Mouse (Mus musculus) cerebellum, adult 11-12 months (tissue): Measurements from ENCODE around the gene Zfp84.
"Not testable (repeated sequence)": the region's sequence is repeated elsewhere in the genome, so short reads cannot be mapped to it uniquely, and the experiment has no call there.

ENCODE experiments used
- DNase-seq: peaks from one replicate; pipeline ENCODE4 v3.0.0; 2022

Zfp84 gene

DNA sequence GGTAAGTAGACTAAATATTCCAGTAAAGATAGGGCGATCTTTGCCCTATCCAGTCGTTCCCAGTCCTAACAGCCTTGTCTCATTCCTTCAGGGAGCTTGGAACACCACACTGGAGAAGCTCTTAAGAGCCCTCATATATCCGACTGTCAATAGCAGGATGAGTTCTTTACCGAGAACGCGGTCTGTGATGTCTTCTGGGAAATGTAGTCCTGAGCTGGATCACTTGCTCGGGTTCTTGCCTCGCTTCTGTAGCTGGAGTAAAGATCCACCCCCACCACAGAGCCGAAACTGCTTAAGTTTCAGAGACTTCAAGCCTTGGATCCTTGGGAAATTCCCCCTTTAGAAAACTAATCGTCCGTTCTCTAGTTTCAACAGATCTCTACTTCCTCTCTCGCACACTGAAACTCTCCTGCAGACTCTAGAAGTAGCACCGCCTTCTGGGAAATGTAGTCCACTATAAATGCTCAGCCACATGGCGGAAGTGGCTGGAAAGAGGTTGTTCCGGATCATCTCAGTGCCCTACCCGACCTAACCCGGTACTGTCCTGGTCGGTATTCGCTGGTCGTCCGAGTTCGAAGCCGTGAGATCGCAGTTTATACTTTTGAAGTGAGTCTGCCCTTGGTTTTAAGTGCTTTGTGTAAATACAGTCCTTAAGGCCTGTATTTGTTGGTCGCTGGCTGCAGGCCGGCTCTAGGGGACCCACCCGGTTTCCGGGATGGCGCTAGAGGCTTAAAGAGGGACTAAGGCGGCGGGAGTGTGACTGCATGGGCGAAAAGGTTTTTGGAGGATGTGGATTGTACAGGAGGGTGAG is at the start of gene Zfp84:
TSS of gene Zfp84 (plus strand) at position 463 of the 811 bp plus-strand sequence.
- DNase-seq = peak; percentile 87

DNA sequence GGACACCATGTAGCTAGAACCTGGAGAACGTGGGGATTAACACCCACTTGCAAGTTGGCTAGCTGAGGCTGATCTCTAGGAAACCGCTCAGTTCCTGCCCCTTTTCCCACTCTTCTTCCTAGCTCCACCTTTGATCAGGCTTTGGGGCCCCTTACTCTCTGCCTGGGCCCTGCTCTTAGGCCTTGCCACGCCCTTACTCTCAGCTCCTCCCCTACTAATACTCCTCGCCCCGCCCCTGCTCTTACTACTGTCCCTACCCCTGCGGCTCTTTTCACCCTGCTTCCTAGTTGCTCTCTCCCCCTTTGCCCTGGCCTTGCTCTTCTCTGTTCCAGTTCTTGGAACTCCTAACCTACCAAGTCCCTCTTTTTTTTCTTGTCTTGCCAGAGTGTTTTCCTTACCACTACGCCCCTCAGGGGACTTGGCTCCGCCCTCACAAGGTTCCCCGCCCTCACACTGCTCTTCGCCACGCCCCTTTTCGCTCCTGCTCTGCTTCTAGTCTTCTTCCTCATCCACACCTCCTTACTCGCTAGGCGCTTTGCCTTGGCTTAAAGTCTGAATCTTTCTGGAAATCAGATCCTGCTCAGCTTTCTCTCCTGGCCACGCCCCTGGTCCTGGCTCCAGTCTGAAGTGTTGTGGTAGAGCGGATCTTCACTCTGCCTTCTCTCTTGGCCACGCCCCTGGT is 42.8 kb upstream of the Zfp84 start:
- not testable (repeated sequence) for DNase-seq

DNA sequence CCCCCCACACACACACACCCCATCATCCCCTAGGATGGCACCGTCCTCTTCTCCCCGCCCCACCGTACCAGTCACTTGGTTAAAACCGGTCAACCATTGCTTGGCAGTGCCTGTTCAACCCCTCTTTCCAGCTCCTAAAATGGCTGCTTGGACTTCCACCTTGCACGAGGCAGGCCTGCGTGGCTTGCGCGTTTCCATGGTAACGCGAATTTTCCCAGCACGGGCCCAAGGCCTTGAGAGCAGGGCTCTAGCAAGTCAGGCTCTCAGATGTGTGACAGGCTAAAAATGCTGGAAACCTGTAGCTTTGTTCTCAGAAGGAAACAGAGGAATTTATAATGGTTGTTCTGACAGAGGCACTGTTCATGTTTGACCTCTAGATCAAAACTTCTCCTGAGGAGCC is 41.5 kb upstream of the Zfp84 start, which contains the start of gene Catsperg2:
TSS of gene Catsperg2 (minus strand) at position 173 of the 400 bp plus-strand sequence.
- DNase-seq = not testable (repeated sequence)

DNA sequence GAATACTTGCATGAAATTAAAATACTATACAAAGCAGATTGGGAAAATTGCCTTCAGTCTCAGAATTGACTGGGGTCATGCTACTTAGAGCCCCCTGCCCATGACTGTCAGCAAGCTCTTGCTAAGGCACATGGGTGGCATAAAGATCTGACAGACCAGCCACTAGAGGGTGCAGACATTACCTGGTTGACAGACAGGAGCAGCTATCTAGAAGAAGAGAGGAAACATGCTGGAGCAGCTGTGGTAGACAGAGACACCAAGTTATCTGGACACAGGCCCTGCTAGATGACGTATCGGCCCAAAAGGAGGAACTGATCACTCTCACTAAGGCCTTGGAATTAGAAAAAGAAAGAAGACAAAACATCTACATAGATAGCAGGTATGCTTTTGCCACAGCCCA is 40.3 kb upstream of the Zfp84 start:
- no peak for DNase-seq

DNA sequence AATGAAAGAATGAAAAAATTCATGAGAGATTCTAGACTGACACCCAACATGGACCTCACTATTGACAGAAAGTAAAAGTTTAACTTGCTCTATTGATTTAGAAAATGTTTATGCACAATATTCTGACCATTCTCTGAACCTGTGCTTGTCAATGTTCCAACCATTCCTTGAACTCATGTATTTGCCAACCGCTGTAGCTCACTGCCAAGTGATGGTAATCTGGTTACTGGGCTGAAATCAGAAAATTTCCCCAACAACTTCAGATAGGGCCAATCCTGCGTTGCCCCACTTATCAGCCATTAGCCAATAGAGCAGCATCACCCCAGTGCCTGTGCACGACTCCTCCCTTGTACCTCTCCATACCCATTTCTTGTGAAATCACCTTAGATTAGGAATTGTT is 26.1 kb upstream of the Zfp84 start:
- DNase-seq = no peak

DNA sequence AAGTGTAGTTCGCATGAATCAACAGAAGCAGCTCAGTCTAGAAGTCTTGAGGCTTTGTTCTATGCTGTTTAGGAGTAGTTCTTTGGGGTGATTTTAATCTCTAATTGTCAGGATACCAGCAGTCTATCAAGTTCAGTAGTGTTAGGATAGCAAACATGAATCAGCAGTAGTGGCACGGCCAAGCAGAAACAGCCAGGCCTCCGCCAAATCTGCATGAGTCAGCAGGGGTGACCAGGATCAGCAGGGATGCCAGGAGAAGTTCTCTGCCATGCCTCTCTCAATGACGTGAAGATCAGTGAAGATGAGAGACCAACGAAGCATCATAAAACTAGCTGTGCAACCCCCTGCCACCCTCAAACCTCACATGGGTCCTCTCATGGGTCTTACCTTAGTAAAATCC is 7.9 kb upstream of the Zfp84 start:
- no peak for DNase-seq

DNA sequence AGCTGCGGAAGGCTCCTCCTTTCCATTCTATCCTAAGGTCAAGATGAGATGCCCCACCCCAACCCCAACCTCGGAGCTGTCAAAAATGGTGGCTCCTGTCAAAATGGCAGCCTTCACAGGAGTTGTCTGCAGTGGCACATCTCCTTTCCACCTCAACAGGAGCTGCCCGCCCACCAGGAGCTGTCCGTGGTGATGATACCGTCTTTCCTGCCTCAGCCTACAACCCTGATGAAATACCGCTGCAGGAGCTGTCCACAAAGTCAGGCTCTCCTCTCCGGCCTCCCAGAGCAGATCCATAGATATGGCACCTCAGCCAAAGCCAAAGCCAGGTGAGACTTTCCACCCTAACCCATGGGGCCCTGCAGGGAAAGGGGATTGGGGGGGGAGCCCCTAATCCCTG is 3.6 kb upstream of the Zfp84 start:
- no peak for DNase-seq

DNA sequence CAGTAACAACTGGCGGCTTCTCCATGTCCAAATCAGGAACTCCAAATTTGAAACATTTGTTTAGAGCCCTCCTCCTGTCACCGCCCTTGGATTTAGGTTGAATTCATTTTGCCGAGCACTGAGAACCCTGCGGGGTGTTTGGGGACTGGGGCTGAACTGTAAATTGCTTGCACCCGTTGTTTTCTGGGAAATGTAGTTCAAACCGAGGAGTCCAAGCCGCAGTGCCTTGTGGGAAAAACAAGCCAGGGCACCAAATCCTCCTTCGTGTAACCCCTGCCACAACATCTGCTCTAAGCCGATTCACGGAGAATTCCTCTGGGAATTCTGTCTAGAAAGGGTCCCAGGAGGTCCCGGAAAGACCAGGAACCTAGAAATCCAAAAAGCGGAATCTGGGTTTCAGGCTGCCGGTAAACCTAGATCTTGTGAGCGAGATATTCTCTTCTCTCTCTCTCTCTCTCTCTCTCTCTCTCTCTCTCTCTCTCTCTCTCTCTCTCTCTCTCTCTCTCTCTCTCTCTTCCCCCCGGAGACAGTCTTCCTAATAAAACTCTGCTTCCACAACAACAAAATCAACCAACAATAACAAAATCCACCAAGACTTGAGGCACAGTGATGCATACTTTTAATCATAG is 1.2 kb upstream of the Zfp84 start:
- DNase-seq = peak; percentile 85

DNA sequence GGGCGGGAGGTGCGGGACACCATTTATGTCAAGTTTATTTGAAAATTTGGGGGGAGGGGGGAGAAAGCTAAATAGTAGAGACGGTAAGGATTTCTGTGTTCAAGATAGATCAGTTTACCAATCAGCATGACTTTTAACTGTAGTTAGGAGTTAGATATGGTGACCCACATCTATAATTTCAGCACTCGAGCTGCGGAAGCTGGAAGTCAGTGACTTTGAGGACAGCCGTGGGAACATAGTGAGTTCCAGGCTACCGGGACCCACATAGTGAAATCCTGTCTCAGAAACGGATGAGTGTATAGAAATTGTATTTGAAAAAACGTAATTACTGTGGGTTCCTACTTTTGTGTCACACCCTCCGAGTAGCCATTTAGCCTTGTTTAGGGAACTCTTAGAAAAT is 628 bp downstream of the Zfp84 start:
- DNase-seq = no peak

DNA sequence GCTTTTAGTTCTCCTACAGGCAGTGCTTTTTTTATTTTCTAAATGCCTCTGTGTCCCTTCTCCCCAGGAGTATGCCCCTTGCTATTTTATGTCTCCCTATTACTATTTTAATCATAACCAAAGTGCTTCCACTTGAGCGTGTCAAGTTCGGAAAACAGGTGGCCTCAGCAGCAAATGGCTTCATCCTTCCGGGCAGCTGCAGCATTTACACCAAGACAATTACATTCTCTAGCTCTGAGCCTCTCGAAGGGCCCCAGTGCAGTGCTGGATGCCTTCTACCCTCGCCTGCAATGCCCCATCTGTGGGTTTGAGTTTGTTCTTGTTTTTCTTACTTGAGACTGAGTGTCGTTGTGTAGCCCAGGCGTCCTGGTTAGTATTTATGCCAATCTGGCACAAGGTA is 5.2 kb downstream of the Zfp84 start:
- no peak for DNase-seq

DNA sequence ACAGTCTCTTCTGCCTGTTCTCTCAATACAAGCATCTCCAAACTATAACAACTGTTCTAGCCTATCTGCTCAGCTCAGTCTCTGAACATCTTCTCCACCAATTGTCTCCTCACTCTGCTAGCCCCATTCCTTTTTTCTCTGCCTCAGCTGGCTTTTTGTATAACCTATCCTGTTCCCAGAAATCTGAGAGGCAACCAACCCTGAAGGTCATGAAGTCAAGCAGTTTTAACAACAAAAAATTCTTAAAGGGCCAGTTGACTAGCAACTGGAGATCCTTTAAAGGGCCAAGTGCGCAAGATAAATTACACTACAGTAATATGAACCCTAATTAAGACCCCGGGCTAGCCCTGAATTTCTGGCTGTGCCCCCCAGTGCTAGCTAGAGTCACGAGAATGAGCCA is 6.0 kb downstream of the Zfp84 start:
- DNase-seq = no peak

DNA sequence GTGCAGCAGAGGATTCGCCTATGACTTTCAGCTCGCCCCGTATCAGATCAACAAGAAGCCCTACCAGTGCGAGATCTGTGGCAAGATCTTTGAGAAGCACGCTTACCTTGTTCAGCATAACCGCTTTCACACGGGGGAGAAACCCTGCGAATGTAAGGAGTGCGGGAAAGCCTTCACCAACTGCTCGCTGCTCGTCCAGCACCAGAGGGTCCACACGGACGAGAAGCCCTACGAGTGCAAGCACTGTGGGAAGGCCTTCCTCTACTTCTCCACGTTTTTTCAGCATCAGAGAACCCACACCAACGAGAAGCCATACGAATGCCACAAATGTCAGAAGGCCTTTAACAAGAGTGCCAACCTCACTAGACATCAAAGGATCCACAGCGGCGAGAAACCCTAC is 8.2 kb downstream of the Zfp84 start:
- DNase-seq = no peak

DNA sequence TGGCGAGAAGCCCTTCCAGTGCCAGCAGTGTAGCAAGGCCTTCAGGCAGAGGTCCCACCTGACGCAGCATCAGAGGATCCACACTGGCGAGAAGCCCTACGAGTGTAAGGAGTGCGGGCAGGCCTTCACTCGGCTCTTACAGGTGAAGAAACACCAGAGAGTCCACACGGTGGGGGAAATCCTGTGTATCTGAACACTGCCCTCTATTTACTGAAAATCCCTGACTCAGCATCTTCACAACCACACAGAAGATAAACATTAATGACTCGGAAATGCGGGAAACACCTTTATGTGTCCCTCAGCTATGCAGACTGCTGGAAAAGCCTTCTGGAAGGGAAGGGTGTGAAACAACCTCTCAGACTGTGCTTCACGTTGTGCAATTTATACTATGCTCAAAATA is 9.0 kb downstream of the Zfp84 start:
- DNase-seq = no peak

DNA sequence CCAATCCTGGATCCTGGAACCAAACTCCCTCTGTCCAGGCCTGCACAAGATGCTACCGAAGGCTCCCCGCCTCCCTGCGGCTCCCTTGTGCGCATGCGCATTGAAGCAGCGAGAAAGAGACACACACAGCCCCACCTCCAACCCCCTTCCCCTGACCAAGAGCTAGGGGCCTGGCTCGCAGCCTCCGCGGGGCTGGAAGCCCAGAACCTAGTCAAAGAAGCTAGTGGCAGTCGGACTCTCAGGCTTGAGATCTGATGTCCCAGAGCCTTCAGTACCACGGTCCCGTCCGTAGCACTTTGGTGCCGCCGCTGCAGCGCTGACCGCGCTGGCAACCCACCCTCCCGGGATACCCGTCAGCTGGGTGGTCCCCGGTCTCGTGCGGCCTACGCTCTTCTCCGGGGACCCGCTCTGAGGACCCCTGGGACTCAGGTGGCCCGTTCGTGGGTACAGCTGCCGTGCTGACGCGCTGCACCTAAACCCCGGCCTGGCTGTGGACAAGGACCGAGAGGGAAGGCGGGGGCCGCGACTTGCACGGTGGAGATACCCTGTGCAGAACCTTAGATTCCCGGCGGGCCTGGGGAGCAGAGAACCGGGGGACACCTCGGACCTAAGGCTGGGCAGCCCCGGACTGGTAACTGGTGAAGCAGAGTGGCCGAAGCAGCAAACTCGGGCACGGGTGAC is 15.7 kb downstream of the Zfp84 start, which contains the start of gene Zfp30:
TSS of gene Zfp30 (plus strand) at position 128 of the 681 bp plus-strand sequence.
- DNase-seq = peak; percentile 90

DNA sequence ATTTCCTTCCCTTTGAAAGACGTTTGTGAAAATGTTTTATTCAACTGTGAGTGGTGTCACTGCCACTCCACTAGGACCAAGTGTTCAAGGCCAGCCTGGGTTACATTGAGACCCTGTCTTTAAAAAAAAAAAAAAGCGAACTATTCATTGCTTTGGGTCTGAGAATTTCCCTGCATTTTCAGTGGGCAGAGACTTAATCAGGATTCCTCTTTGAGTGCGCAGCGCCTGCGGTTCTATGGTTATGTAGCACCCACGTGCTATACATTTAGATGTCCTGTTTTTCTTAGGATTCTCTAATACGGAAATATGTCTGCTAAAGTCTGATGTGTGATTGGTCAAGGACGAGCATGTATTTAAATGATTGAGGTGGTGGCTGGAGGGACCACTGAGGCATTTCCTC is 16.7 kb downstream of the Zfp84 start:
- DNase-seq = no peak

DNA sequence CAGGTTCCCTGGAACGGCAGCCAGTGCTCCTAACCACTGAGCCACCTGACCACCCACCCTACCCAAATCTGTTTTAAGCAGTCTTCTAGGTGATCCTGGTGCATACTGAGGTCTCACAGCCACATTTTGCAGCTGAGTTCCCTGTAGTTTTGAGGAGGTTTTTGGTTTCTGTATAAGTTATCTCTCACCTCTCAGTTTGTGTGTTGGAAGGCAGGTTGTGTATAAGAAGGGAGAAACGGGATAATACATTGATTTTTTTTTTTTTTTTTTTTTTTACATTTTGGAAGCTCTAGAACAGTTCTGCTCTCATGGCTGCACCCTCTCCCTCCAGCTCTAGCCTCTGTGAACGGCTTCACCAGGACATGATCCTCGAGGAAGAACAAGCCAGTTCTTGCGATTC is 17.5 kb downstream of the Zfp84 start:
- no peak for DNase-seq

DNA sequence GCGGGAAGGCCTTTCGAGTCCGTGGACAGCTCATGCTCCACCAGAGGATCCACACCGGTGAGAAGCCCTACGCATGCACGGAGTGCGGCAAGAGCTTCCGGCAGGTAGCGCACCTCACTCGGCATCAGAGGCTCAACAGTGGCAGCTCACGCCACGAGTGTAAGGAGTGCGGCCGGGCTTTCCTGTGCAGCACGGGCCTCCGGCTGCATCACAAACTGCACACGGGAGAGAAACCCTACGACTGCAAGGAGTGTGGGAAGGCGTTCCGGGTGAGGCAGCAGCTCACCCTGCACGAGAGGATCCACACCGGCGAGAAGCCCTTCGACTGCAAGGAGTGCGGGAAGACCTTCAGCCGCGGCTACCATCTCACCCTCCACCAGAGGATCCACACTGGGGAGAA is 24.6 kb downstream of the Zfp84 start:
- no peak for DNase-seq

DNA sequence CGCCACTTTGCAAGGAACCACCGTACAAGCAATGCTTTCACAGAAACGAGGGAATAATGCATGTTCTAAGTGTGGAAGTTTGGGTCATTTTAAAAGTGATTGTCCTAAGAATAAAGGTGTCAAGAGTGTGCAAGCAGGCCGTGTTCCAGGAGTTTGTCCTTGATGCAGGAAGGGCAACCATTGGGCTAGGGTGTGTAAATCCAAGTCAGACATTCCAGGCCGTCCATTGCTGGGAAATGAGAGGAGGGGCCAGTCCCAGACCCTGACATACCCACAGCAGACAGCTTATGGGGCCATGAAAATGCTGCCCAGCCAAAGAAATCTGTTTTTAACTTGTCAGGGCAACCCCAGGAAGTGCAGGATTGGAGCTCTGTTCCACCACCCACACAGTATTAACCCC is 38.7 kb downstream of the Zfp84 start:
- no peak for DNase-seq

DNA sequence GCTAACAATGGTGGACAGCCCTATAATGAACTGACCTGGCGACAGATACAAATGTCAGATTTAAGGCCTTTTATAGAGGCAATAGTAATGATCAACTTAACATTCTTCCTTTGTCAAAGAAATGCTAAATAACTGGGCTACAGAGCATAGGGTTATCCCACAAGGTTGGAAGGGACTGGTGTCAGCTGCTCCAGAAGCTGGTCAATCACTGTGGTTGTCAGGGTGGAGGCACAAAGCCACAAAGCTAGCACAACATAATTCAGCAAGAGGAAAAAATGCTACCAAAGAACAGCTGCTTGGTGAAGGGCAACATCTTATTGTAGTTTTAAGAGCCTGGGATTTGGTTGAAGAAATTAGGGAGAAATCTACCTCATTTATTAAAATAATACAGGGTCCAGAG is 43.9 kb downstream of the Zfp84 start:
- DNase-seq = no peak

DNA sequence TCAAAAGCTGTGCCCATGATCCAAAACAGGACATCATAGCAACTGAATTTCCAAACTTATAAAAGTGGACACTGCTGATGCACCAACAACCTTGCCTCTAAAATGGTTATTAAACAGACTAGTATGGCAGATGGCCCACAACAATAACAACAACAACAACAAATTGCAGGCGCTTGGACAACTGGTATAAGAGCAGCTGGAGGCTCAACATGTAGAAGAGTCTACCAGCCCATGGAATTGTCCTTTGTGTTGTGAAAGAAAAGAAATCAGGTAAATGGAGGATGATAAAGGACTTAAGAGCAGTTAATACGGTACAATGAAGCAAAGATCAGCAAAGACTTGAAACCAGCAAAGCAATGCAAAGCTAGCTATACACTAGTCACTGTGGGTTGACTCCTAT is 46.0 kb downstream of the Zfp84 start:
- no peak for DNase-seq

DNA sequence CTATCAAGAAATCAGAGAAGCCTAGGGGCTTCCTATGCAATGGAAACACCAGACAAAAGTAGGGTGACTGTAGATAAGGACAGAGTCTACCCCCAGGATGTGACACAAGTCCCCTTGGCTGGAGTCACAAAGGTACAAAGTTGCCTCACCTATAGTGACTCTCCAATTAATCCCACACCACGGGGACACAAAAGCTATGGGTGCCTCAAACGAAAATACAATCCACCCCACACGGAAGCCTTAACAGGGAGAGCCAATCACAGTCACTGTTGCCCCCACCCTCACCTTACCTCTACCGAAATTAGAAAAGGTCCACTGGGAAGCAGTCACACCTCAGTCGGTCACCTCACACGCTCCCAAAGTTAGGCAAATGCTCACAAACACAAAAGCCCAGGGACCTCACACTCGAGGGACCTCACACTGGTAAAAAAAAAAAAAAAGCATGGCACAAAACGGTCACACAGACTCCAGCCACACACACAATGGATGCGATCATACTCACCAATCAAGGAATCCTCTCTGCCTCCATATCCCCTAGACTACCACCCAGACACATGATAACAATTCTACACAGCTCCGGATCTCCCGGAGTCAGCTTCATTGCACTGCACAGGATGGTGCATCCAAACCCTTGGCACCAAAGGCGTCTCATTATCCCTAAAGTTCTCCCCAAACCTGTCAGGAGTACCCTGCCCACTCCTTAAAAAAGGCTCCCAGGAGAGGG is 46.9 kb downstream of the Zfp84 start:
- no peak for DNase-seq

DNA sequence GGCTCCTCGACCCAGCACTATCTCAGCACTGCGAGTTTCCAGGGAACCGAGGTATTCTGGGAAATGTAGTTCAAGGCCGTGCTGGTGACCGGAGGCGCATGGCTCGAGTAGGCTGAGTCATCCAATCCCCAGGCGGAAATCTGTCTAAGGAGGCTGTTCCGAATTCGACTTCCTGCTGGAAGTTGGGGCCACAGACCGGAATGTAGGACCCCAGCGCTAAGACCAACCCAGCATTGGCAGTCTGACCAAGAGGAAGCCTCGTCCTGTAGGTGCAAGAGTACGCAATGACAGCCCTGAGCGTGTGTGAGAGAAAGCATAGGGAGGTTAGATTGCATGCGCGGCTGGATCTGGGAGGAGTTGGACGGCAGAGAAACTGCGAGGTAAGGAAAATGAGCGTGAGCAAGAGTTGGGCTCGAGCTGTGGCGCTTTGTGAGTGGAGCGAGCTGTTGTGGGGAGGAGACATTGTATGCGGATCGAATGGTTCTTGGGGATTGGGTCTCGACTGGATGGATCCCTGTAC is 47.6 kb downstream of the Zfp84 start, which contains the start of gene Zfp790:
TSS of gene Zfp790 (plus strand) at position 205 of the 520 bp plus-strand sequence.
- peak; percentile 88 for DNase-seq
